Mouse (Mus musculus): Measurements from ENCODE around the gene Chn2. TPM values are rescaled to one million over a fixed set of nuclear protein-coding genes. Genes with fewer than 3 reads are reported as not detected.

Chn2 gene
- polyA plus RNA-seq, 1 experiment: 9.5 TPM

DNA sequence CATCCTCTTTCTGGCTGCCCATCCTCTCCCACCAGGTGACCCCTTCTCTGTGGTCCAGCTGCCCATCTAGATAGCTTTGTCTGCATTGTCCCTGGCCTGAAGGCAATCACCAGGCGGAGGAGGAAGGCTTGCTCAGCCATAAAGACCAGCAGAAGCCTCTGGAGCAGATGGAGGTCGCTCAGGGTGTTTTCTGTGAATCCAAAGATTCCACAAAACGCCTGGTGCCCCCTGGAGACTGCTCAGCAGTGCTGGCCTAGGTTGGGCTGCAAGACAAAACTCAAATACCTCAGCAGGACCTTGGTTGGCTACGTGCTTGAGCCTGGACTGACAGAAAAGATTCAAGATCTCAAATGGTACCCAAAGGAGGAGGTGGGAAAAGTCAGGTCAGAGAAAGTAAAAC is 186.0 kb downstream of the Chn2 start:
- H3K27me3 ChIP-seq (replicated peaks): peaks cover 7% of the 10 kb centered on the region
- H3K9me3 ChIP-seq: no peaks in the 10 kb centered on the region
- H3K4me1 ChIP-seq: peaks cover 29% of the 10 kb centered on the region
- TF ChIP-seq FLI1 (IDR thresholded peaks at IDR 0.05; ENCODE audit: low read length) (no peak), GATA1 (IDR thresholded peaks at IDR 0.05; ENCODE audit: borderline replicate concordance, low read length) (no peak)
- peaks cover 9% of the 10 kb centered on the region for H3K36me3 ChIP-seq (replicated peaks; ENCODE audit: low read length)
- no peak overlapping the region for H3K4me3 ChIP-seq (replicated peaks)

DNA sequence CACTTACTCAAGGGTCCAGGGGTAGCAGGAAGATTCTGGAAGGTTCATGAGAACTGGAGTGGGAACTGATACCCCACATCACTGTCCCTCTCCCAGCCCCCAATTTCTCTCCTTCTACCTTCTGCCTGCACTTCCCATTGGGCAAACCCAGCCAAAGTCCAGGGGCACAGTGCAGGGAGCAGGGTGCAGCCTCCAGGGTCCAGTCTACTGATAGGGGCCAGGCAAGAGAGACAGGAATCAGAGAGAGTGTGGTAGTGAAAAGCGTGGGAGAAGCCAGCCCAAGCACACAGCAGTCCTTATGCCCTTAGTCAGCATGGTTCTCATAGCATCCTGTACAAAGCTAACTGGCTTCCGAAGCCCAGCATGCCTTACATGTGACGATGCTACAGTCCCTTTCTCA is 187.7 kb downstream of the Chn2 start:
- no peaks in the 10 kb centered on the region for H3K9me3 ChIP-seq
- H3K4me1 ChIP-seq: peaks cover 39% of the 10 kb centered on the region
- H3K4me3 ChIP-seq (replicated peaks): no peak overlapping the region
- TF ChIP-seq GATA1 (IDR thresholded peaks at IDR 0.05; ENCODE audit: borderline replicate concordance, low read length) (no peak), FLI1 (IDR thresholded peaks at IDR 0.05; ENCODE audit: low read length) (no peak)
- no peaks in the 10 kb centered on the region for H3K36me3 ChIP-seq (replicated peaks; ENCODE audit: low read length)
- peaks cover 7% of the 10 kb centered on the region for H3K27me3 ChIP-seq (replicated peaks)

DNA sequence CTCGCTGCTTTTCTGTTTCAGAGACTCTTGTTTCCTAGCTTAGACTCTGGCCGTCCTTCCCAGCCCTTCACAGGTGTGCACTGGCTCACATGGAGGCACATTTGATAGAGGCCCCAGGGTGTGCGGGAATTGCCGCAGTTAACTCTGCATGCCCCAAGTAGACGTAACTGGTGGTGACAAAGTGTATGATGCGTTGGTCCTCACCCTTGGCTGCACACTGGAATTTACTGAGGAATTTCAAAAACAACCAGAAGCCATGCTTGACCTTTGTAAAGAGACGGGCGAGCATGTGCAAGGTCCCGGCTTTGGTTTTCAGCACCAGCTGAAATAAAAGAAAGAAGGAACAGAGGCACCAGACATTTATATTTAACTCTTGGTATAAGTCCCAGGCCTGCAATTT is 189.1 kb downstream of the Chn2 start:
- Histone ChIP-seq H3K36me3 (replicated peaks; ENCODE audit: low read length) (no peaks in the 10 kb centered on the region), H3K4me3 (replicated peaks) (no peak overlapping the region), H3K9me3 (peaks cover 4% of the 10 kb centered on the region; the same call in 1 of the 2 replicates), H3K27me3 (replicated peaks) (peaks cover 11% of the 10 kb centered on the region), H3K4me1 (peaks cover 42% of the 10 kb centered on the region)
- TF ChIP-seq GATA1 (IDR thresholded peaks at IDR 0.05; ENCODE audit: borderline replicate concordance, low read length): no peak

DNA sequence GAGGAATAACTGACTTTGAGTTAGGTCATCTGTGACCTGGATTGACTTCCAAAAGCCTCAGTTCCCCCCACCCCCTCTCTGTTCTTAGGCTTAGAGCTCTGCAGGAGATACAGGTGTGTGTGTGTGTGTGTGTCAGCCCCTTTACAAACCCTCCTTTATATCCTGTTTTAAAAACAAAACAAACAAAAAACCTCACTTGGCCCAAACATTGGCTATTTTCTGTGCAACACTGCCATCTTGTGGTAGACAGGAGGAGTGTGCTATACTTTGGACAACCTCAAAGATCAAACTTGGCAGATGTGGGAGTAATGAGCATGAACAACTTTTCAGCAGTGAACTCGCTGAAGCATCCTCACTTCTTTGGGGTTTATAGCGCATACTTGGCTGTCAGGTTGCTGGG is 189.5 kb downstream of the Chn2 start:
- no peak overlapping the region for H3K4me3 ChIP-seq (replicated peaks)
- H3K36me3 ChIP-seq (replicated peaks; ENCODE audit: low read length): no peaks in the 10 kb centered on the region
- peaks cover 11% of the 10 kb centered on the region for H3K27me3 ChIP-seq (replicated peaks)
- peaks cover 9% of the 10 kb centered on the region; the same call in 1 of the 2 replicates for H3K9me3 ChIP-seq
- peaks cover 42% of the 10 kb centered on the region for H3K4me1 ChIP-seq
- no peak for TF ChIP-seq FLI1 (IDR thresholded peaks at IDR 0.05; ENCODE audit: low read length)
- no peak for TF ChIP-seq GATA1 (IDR thresholded peaks at IDR 0.05; ENCODE audit: borderline replicate concordance, low read length)

DNA sequence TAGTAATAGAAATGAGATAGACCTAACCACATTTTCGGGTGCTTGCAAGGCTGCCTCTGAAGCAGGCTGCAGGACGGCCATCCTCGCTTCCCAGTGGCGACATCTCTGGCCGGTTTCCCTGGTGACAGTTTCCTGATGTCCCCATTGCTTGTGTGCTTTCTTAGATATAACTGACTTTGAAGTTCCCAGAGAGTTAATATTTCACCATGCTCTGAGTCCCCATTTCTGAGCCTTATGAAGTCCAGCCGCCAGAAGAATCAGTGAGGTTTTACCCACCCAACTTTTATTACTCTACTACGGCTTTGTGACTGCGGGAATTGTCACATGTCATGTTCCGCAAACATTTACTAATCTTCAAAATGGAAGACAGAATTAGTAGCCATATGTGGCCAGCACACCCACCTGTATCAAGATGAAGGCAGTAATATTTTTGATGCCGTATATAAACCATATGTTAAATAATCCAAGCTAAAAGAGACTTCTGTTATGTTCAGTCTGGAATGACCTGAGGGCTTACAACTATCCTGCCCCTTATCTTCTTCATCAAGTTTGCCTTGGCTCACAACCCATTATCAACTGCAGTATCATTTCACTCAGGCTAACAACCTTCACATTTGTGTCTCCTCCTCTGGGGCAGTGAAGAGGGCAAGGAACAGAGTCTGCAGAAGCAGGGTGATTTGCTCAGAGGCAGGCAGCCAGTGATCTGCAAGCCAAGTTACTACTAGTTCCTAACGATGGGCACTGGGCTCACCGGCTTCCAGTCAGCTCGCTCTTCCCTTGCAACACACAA is 192.6 kb downstream of the Chn2 start:
- peaks cover 20% of the 10 kb centered on the region for H3K4me1 ChIP-seq

DNA sequence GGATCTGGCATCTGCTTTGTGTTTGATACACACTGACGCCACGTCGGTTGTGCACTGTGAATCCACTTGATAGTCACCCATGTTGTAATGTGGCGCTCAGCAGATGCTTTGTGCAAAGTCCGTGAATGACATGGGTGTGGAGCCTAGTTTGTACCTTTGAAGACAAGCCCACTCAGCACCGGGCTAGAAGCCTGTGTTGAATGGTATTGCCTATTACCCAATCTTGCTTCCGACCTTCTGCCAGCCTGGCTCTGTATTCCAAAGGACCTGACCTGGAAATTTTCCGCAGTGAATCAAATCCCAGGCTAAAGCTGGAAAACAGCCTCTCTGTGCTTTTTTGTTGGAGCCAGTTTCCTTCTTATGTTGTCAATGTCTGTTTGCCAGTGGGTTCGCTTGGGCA is 197.1 kb downstream of the Chn2 start:
- Histone ChIP-seq H3K27me3 (replicated peaks) (peaks cover 4% of the 10 kb centered on the region), H3K9me3 (peaks cover 49% of the 10 kb centered on the region), H3K4me3 (replicated peaks) (no peak overlapping the region), H3K36me3 (replicated peaks; ENCODE audit: low read length) (peaks cover 15% of the 10 kb centered on the region), H3K4me1 (peaks cover 15% of the 10 kb centered on the region)
- no peak for TF ChIP-seq FLI1 (IDR thresholded peaks at IDR 0.05; ENCODE audit: low read length)
- TF ChIP-seq GATA1 (IDR thresholded peaks at IDR 0.05; ENCODE audit: borderline replicate concordance, low read length): no peak

More for the DNA sequence above, 192.6 kb downstream of the Chn2 start:
- H3K9me3 ChIP-seq: peaks cover 31% of the 10 kb centered on the region
- peaks cover 4% of the 10 kb centered on the region for H3K27me3 ChIP-seq (replicated peaks)
- no peak overlapping the region for H3K4me3 ChIP-seq (replicated peaks)
- TF ChIP-seq GATA1 (IDR thresholded peaks at IDR 0.05; ENCODE audit: borderline replicate concordance, low read length) (no peak), FLI1 (IDR thresholded peaks at IDR 0.05; ENCODE audit: low read length) (no peak)
- peaks cover 7% of the 10 kb centered on the region for H3K36me3 ChIP-seq (replicated peaks; ENCODE audit: low read length)

DNA sequence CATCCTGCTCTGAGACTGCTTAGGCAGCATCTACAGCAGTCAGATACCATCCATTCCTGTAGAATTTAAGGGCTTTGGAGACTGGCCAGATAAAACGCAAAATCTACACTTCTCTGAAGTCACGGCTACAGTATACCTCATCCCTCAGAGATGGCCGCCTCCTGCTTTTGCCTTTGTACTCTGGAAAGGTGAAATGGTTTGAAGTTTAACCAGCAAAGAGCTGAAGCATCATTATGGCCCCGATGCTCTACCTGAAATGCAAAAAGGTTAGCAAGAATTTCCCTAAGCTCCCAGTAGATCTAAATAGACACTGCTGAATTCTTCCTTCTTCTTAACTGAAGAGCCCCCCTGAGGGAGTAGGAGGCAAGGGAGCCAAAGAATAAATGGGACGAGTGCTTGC is 202.4 kb downstream of the Chn2 start:
- H3K36me3 ChIP-seq (replicated peaks; ENCODE audit: low read length): peaks cover 8% of the 10 kb centered on the region
- H3K9me3 ChIP-seq: peaks cover 18% of the 10 kb centered on the region
- TF ChIP-seq FLI1 (IDR thresholded peaks at IDR 0.05; ENCODE audit: low read length): no peak
- no peak for TF ChIP-seq GATA1 (IDR thresholded peaks at IDR 0.05; ENCODE audit: borderline replicate concordance, low read length)
- no peak overlapping the region for H3K4me3 ChIP-seq (replicated peaks)
- peaks cover 26% of the 10 kb centered on the region for H3K4me1 ChIP-seq
- no peaks in the 10 kb centered on the region for H3K27me3 ChIP-seq (replicated peaks)

DNA sequence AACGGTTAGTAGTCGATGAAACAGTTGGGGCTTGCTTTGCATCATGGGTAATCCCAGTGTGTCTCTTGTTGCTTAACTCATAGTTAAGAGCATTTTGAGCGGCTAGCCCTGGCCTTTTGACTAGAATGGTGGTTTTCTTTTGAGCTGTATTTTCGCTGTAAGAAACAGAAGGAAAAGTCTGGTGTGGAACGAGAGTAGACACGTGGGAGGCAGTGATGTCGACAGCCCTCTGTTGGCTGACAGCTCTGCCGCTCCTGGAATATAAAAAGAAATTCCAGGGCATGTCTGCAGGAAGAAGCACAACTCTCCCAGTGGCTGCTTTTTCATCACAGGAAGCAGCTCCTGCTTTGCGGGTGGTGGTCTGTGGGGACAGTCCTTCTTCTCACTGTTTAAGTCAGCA is 202.9 kb downstream of the Chn2 start:
- Histone ChIP-seq H3K36me3 (replicated peaks; ENCODE audit: low read length) (peaks cover 8% of the 10 kb centered on the region), H3K9me3 (peaks cover 18% of the 10 kb centered on the region), H3K4me3 (replicated peaks) (no peak overlapping the region), H3K4me1 (peaks cover 26% of the 10 kb centered on the region), H3K27me3 (replicated peaks) (no peaks in the 10 kb centered on the region)
- no peak for TF ChIP-seq FLI1 (IDR thresholded peaks at IDR 0.05; ENCODE audit: low read length)
- no peak for TF ChIP-seq GATA1 (IDR thresholded peaks at IDR 0.05; ENCODE audit: borderline replicate concordance, low read length)

DNA sequence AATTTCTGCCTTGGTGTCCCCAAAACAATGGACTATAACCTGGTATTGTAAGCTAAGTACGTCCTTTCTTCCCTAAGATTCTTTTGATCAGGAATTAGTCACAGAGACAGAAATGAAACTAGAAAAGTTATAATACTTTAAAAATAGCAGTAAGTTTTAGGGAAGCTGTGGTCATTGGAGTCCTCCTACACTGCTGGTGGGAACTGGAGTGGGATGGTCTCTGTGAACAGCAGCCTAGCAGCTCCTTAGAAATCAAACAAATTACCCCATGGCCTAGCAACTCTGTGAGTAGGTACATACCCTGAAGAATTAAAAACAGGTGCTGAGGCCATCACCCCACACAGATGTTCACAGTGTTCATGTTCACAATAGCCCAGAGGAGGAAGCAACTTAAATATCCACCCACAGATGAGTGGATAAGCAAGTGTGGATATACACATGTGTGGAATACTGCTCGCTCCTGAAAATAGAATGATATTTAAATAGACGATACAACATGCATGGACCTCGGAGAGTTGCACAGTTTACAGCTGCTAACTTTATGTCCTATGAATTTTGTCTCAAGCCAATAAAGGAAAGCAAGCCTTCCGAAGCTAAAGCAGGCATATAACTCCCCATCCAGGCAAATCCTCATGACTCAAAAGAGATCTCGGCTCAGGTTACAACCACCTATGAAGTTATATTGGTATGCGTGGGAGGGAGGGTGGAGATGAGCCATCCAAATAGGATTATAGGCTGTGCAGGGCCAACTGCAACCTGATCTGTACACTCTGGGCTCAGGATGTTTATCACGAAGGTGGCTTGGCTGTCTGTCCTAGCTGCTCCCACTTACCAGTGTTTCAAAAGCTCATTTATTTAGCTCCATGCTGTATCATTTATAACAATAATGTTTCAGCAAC is 209.2 kb downstream of the Chn2 start:
- TF ChIP-seq GATA1 (IDR thresholded peaks at IDR 0.05; ENCODE audit: borderline replicate concordance, low read length): no peak
- TF ChIP-seq FLI1 (IDR thresholded peaks at IDR 0.05; ENCODE audit: low read length): no peak
- H3K9me3 ChIP-seq: no peaks in the 10 kb centered on the region
- no peaks in the 10 kb centered on the region for H3K27me3 ChIP-seq (replicated peaks)
- no peaks in the 10 kb centered on the region for H3K36me3 ChIP-seq (replicated peaks; ENCODE audit: low read length)
- H3K4me3 ChIP-seq (replicated peaks): no peak overlapping the region
- H3K4me1 ChIP-seq: peaks cover 34% of the 10 kb centered on the region
